Mouse (Mus musculus) intestine, embryonic 15.5 days (tissue): Measurements from ENCODE around the gene Keap1. TPM values are rescaled to one million over a fixed set of nuclear protein-coding genes. Genes with fewer than 3 reads are reported as not detected.

Experiments used
- ATAC-seq: fragments of 200-750 bp; cut with Nextera tagmentation; 2 replicates; pipeline ENCODE4 v1.8.0; 2017; ENCODE audit warnings: moderate TSS enrichment, moderate library complexity
- H3K27ac ChIP-seq: fragments of 300-500 bp; sonication (generic); 2 replicates; pipeline ENCODE4 v1.5.1; 2015; ENCODE audit warnings: mild to moderate bottlenecking, inconsistent platforms
- H3K27me3 ChIP-seq: fragments of 300-500 bp; sonication (generic); replicated peaks from 2 replicates; pipeline ENCODE4 v1.6.1; 2015; ENCODE audit warnings: inconsistent platforms
- H3K36me3 ChIP-seq: fragments of 300-500 bp; sonication (generic); 2 replicates; pipeline ENCODE4 v1.6.1; 2015; ENCODE audit warnings: inconsistent platforms
- H3K4me1 ChIP-seq: fragments of 300-500 bp; sonication (generic); replicated peaks from 2 replicates; pipeline ENCODE4 v1.6.1; 2015; ENCODE audit warnings: inconsistent platforms
- H3K4me2 ChIP-seq: fragments of 300-500 bp; sonication (generic); replicated peaks from 2 replicates; pipeline ENCODE4 v1.6.1; 2015; ENCODE audit warnings: mild to moderate bottlenecking, inconsistent platforms
- H3K4me3 ChIP-seq: fragments of 300-500 bp; sonication (generic); replicated peaks from 2 replicates; pipeline ENCODE4 v1.5.1; 2015; ENCODE audit warnings: inconsistent platforms
- H3K9ac ChIP-seq: fragments of 300-500 bp; sonication (generic); 2 replicates; pipeline ENCODE4 v1.6.1; 2015; ENCODE audit warnings: inconsistent platforms
- H3K9me3 ChIP-seq: fragments of 300-500 bp; sonication (generic); 2 replicates; pipeline ENCODE4 v1.6.1; 2016; ENCODE audit warnings: inconsistent platforms
- WGBS: fragments of 180-500 bp; shearing (Covaris S2); methylation state at CpG from one replicate; pipeline ENCODE4 v1.1.7; 2015; 5-methylcytosine and 5-hydroxymethylcytosine counted together
- polyA plus RNA-seq: library from polyadenylated mRNA; unstranded; fragments of >200 nt; fragmentation: Nextera tagmentation; extraction: Ambion mirVana; gene quantifications from 2 replicates; pipeline ENCODE4 v1.2.1, GENCODE M21; 2015

Keap1 gene
- polyA plus RNA-seq, 1 experiment from 2014 or later = 55.8 TPM

DNA sequence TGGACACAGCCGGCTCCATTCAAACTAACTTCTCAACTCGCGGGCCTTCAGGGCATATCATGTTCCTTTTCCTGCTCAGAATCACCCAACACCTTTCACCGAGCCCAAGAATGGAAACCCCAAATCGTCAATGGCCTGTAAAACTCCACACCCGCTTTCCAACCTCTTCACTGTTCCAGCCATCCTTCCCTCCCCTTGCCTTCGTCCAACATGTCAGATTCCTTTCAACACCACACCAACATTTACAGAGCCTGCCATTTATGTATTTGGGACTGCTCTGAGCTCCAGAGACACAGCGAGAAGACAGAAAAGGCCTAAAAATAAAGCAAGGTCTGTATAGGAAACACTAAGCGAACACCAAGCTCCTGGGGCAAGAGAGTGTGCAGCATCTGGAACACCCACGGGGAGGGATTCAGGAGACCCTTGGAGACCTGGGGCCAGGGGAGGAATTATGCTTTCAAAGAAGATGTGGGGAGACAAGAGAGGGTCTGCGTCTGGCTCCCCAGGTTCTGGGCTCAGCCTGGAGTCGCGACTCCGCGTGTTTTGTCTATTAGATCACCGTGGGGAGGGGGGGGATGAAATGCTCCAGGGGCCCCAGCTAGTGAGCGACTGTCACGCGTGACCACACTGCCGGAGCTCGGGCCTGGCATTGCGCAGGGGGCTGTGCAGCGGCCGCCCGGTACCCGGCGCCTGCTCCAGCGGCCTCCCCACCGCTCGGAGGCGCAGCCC is 993 bp downstream of the Keap1 start:
- peaks cover 21% of the 10 kb centered on the region for H3K4me1 ChIP-seq
- no peak; the same call in none of the 2 replicates for ATAC-seq
- H3K9ac ChIP-seq = peak overlapping the region; percentile 98
- peak overlapping the region; percentile 93 for H3K27ac ChIP-seq
- peaks cover 4% of the 10 kb centered on the region; the same call in 1 of the 2 replicates for H3K27me3 ChIP-seq
- H3K4me3 ChIP-seq = peak overlapping the region; percentile 97
- H3K36me3 ChIP-seq = peaks cover 8% of the 10 kb centered on the region
- H3K9me3 ChIP-seq = no peaks in the 10 kb centered on the region
- peak overlapping the region; percentile 76 for H3K4me2 ChIP-seq
- WGBS = 1% methylated on average over 31 of the region's 31 CpGs

DNA sequence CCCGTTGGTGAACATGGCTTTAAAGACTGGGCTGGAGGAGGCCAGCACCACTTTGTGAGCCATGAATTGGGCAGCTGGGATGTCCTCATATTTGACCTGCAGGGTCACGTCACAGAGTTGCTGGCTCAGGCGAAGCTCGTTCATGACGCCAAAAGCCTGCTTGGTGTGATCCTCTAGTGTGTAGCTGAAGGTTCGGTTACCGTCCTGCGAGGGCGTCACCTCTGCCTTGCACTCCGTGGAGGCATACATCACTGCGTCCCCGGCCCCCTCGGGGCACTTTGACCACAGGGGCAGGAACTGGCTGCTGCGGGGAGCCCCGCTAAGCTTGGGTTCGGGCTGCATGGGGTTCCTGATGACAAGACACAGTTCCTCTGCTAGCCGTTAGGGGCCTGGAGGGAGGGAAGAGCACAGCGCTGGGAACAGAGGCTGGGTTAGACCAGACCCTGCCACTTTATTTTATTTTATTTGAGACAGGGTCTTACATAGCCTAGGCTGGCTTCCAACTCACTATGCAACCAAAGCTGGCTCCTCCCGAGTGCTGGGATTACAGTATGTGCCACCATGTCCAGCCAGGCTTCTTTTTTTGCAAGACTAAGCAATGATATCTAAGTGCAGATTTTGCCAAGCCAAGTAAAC is 1.7 kb downstream of the Keap1 start:
- Histone ChIP-seq H3K9ac (peak overlapping the region; percentile 98), H3K27me3 (0 out of 2 replicates have a peak, but pooled peaks cover 4% of the 10 kb centered on the region), H3K36me3 (peaks cover 10% of the 10 kb centered on the region), H3K9me3 (no peaks in the 10 kb centered on the region), H3K4me3 (peak overlapping the region; percentile 97), H3K4me2 (peak overlapping the region; percentile 76), H3K27ac (peak overlapping the region; percentile 93), H3K4me1 (peaks cover 21% of the 10 kb centered on the region)
- WGBS = 17% methylated on average over 19 of the region's 19 CpGs
- ATAC-seq = peak; percentile 13; the same call in 1 of the 2 replicates

DNA sequence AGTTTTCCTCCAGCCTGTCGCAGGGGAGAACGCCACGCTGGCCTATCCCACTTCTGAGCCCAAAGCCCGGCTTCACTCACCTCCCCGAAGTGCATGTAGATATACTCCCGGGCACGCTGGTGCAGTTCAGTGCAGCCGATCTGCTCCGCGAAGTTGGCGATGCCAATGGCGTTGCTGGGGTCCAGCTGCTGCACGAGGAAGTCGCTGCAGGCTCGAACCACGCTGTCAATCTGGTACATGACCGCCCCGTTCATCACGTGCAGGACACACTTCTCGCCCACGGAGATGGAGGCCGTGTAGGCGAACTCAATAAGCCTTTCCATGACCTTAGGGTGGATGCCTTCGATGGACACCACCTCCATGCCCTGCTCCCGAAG is 2.2 kb downstream of the Keap1 start:
- Histone ChIP-seq H3K9ac (peak overlapping the region; percentile 98), H3K27me3 (0 out of 2 replicates have a peak, but pooled peaks cover 1% of the 10 kb centered on the region), H3K4me1 (peaks cover 21% of the 10 kb centered on the region), H3K4me3 (peak overlapping the region; percentile 97), H3K27ac (no peak overlapping the region), H3K36me3 (peaks cover 13% of the 10 kb centered on the region), H3K4me2 (peak overlapping the region; percentile 76), H3K9me3 (no peaks in the 10 kb centered on the region)
- ATAC-seq = no peak
- WGBS = 87% methylated on average over 25 of the region's 25 CpGs

DNA sequence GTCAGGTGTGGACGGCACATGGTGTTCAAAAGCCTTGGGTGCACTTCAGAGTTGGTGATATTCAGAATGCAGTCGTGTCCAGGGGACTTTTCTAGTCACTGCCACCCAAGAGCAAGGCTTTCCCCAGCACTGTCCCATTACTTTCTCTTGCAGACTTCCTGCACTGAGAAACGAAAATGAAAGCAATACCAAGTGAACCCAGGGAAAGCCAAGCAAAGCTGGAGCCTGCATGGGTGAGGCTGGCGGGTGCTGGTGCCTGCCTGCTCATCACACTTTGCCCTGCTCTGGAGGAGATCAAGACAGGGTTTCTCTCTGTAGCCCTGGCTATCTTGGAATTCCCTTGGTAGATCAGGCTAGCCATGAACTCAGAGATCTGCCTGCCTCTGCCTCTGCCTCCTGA is 3.8 kb downstream of the Keap1 start:
- peaks cover 29% of the 10 kb centered on the region for H3K4me1 ChIP-seq
- H3K9ac ChIP-seq = no peak overlapping the region
- no peak for ATAC-seq
- H3K4me3 ChIP-seq = no peak overlapping the region
- H3K36me3 ChIP-seq = peaks cover 16% of the 10 kb centered on the region
- WGBS = 77% methylated on average over 4 of the region's 4 CpGs
- H3K9me3 ChIP-seq = no peaks in the 10 kb centered on the region
- H3K27ac ChIP-seq = no peak overlapping the region
- no peak overlapping the region for H3K4me2 ChIP-seq
- H3K27me3 ChIP-seq = no peaks in the 10 kb centered on the region

DNA sequence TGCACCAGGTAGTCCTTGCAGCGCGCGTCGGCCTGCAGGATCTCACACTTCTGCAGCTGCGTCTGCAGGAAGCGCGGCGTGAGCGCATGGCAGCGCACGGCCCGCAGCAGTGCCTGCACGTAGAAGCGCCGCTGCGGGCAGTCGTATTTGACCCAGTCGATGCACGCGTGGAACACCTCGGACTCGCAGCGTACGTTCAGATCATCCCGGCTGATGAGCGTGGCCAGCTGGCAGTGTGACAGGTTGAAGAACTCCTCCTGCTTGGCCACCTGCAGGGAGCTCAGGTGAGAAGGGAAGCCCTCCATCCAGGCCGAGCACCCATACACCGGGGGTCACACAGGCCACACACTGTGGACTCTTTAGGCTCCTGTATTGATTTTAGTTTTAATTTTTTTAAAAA is 5.4 kb downstream of the Keap1 start:
- no peak overlapping the region for H3K4me3 ChIP-seq
- peaks cover 28% of the 10 kb centered on the region for H3K36me3 ChIP-seq
- H3K9me3 ChIP-seq = no peaks in the 10 kb centered on the region
- peaks cover 24% of the 10 kb centered on the region for H3K4me1 ChIP-seq
- H3K9ac ChIP-seq = no peak overlapping the region
- no peak for ATAC-seq
- H3K4me2 ChIP-seq = no peak overlapping the region
- no peak overlapping the region for H3K27ac ChIP-seq
- H3K27me3 ChIP-seq = no peaks in the 10 kb centered on the region
- WGBS = 87% methylated on average over 28 of the region's 28 CpGs

DNA sequence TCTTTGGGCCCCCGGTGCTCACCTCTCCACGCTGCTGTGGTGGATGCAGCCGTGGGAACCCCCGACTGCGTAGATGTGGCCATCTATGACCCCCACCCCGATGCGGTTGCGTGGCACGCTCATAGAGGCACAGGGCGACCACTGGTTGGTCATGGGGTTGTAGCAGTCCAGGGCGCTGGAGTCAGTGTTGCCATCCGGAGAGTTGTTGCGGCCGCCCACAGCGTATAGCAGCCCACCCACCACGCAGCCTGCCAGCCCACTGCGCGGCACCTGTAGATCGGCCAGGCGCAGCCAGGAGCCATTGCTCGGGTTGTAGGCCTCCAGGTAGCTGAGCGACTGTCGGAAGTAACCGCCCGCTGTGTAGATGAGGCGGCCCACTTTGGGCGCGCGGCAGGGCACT is 5.8 kb downstream of the Keap1 start:
- Histone ChIP-seq H3K9ac (no peak overlapping the region), H3K27me3 (no peaks in the 10 kb centered on the region), H3K4me2 (no peak overlapping the region), H3K4me3 (no peak overlapping the region), H3K4me1 (peaks cover 24% of the 10 kb centered on the region), H3K9me3 (no peaks in the 10 kb centered on the region), H3K36me3 (peaks cover 28% of the 10 kb centered on the region), H3K27ac (no peak overlapping the region)
- no peak for ATAC-seq
- WGBS = 92% methylated on average over 29 of the region's 29 CpGs

DNA sequence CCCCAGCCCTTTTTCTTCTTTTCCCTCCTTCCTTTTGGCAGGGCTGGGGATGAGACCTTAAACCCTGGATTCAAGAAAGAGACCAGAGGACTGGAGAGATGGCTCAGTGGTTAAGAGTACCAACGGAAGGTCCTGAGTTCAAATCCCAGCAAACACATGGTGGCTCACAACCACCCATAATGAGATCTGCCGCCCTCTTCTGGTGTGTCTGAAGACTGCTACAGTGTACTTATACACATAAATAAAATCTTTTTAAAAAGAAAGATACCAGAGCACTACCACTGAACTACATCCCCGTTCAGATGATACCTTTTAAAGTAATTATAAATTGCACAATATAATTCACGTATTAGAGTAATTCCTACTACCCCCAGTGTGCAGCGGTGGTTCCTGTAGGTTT is 6.3 kb downstream of the Keap1 start:
- H3K9me3 ChIP-seq = no peaks in the 10 kb centered on the region
- H3K4me1 ChIP-seq = peaks cover 25% of the 10 kb centered on the region
- H3K9ac ChIP-seq = no peak overlapping the region
- 86% methylated on average over 5 of the region's 5 CpGs for WGBS
- no peak overlapping the region for H3K4me3 ChIP-seq
- no peaks in the 10 kb centered on the region for H3K27me3 ChIP-seq
- no peak overlapping the region for H3K4me2 ChIP-seq
- no peak for ATAC-seq
- peaks cover 28% of the 10 kb centered on the region for H3K36me3 ChIP-seq
- no peak overlapping the region for H3K27ac ChIP-seq

DNA sequence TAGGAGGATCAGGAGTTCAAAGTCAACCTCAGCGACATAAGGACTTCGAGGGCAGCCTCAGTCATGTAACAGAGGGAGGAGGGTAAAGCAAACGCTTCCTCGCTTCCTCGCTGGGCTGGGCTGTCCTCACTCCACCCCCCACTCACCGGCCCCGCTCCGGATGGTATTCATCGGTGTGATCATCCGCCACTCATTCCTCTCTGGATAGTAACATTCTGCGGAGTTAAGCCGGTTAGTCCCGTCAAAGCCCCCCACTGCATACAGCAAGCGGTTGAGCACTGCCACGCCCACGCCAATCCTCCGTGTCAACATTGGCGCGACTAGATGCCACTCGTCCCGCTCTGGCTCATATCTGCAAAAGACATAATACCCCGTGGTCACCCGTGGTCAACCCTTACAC is 7.6 kb downstream of the Keap1 start:
- Histone ChIP-seq H3K27ac (no peak overlapping the region), H3K4me3 (no peak overlapping the region), H3K4me2 (no peak overlapping the region), H3K27me3 (no peaks in the 10 kb centered on the region), H3K9me3 (no peaks in the 10 kb centered on the region), H3K4me1 (peaks cover 23% of the 10 kb centered on the region), H3K9ac (no peak overlapping the region), H3K36me3 (peaks cover 28% of the 10 kb centered on the region)
- WGBS = 48% methylated on average over 23 of the region's 23 CpGs
- no peak for ATAC-seq

DNA sequence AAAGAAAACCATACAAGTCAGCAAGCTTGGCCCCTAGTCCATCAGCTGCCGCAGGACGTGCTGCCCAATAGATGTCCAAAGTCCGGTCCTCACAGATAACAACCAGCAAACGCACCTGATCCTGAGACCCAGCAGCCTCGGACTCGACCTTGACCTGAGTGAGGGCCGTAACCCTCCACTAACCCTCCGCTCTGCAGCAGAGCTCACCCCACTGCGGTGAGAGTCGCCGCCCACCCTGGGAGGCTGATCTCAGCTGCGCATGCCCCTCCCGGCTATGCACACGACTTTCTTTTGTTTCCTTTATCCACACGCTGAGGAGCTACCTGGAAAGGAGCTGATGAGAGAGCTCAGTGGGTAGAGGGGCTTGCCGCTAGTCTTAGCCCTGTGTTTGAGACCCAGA is 11.8 kb downstream of the Keap1 start:
- Histone ChIP-seq H3K9me3 (no peaks in the 10 kb centered on the region), H3K4me3 (peak overlapping the region; percentile 29), H3K27ac (peak overlapping the region; percentile 66), H3K27me3 (no peaks in the 10 kb centered on the region), H3K4me1 (peaks cover 19% of the 10 kb centered on the region), H3K9ac (peak overlapping the region; percentile 39; the same call in 1 of the 2 replicates), H3K36me3 (peaks cover 18% of the 10 kb centered on the region; the same call in 1 of the 2 replicates), H3K4me2 (peak overlapping the region; percentile 70)
- peak; percentile 41 for ATAC-seq
- 10% methylated on average over 16 of the region's 16 CpGs for WGBS

DNA sequence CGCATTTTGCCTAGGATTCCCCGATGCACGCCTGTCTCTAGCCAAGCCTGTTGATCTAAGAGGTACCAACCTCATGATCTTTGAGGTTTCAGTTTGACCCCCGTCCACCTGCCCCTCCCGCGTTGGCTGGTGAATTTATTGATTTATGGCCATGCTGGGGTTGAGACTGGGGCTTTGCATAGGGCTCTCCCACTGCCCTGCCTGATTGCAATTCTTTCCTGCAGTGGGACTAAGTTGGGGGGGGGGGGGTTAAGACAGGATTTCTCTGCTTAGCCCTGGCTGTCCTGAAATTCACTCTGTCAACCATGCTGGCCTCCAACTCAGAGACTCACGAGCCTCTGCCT is 13.8 kb downstream of the Keap1 start:
- H3K27me3 ChIP-seq = no peaks in the 10 kb centered on the region
- WGBS = 7% methylated on average over 7 of the region's 7 CpGs
- peak overlapping the region; percentile 32 for H3K4me3 ChIP-seq
- H3K36me3 ChIP-seq = peaks cover 12% of the 10 kb centered on the region; the same call in 1 of the 2 replicates
- H3K9me3 ChIP-seq = no peaks in the 10 kb centered on the region
- peaks cover 15% of the 10 kb centered on the region for H3K4me1 ChIP-seq
- peak overlapping the region; percentile 6; the same call in 1 of the 2 replicates for H3K9ac ChIP-seq
- ATAC-seq = no peak
- H3K27ac ChIP-seq = peak overlapping the region; percentile 87
- peak overlapping the region; percentile 54 for H3K4me2 ChIP-seq

DNA sequence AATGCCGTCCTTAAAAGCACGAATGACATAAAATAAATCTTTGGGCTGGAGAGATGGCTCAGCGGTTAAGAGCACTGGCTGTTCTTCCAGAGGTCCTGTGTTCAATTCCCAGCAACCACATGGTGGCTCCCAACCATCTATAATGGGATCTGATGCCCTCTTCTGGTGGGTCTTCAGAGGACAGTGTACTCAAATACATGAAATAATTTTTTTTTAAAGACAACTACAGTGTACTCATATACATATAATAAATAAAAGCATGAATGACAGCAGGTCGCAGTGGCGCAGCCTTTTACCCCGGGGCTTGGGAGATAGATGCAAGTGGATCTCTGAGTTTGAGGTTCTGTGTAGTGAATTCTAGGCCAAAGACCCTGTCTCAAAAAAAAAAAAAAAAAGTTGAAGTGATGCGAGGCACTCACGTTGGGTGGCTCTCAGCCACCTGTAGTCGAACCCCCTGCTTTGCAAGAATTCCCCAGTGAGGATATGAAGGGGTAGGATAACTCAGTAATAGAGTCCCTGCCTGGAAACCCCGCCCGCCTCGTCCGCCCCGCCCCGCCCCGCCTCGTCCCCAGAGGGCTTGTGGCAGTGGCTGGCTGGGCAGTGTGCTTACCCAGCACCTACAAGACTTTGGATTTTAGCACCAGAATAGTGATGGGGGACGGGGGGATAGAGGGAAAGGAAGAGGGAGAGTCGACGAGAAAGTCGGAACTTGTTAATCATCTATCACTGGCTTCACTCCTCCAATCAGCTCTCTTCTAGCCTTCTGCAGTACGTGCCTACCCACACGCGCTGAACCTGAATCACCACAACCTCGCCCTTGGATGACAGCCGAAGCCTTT is 14.4 kb downstream of the Keap1 start:
- no peaks in the 10 kb centered on the region for H3K27me3 ChIP-seq
- peak overlapping the region; percentile 32 for H3K4me3 ChIP-seq
- peak overlapping the region; percentile 87 for H3K27ac ChIP-seq
- H3K4me2 ChIP-seq = peak overlapping the region; percentile 54
- no peaks in the 10 kb centered on the region for H3K9me3 ChIP-seq
- H3K4me1 ChIP-seq = peaks cover 15% of the 10 kb centered on the region
- H3K36me3 ChIP-seq = peaks cover 8% of the 10 kb centered on the region; the same call in 1 of the 2 replicates
- 19% methylated on average over 26 of the region's 26 CpGs for WGBS
- H3K9ac ChIP-seq = peak overlapping the region; percentile 28; the same call in 1 of the 2 replicates
- ATAC-seq = peak; percentile 78

DNA sequence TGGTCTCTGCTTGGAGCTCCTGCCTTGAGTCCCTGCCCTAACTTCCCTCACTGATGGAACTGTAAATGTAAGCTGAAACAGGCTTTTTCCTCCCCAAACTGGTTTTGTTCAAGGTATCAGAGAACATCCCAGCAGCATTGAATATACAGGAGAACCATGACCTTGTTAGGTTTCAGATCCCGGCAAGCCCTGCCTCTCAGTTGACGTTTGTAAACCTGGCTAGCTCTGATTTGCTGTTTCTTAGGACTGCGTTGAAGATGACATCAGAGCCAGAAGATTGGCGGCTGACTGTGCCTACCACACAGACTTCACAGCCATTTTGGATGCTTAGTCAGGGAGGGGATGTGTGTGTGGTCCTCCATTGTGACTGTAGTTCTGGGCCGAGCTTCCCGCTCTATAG is 15.3 kb downstream of the Keap1 start:
- no peaks in the 10 kb centered on the region for H3K36me3 ChIP-seq
- no peaks in the 10 kb centered on the region for H3K27me3 ChIP-seq
- no peak for ATAC-seq
- H3K9me3 ChIP-seq = no peaks in the 10 kb centered on the region
- 91% methylated on average over 6 of the region's 6 CpGs for WGBS
- no peak overlapping the region for H3K27ac ChIP-seq
- no peak overlapping the region for H3K4me3 ChIP-seq
- H3K4me1 ChIP-seq = peaks cover 15% of the 10 kb centered on the region
- H3K9ac ChIP-seq = no peak overlapping the region
- H3K4me2 ChIP-seq = no peak overlapping the region
